Mouse (Mus musculus) E14TG2a.4 (cell line): ENCODE results near the gene Myh6.
"Not testable (repeated sequence)": the region's sequence is repeated elsewhere in the genome, so short reads cannot be mapped to it uniquely, and the experiment has no call there.

ENCODE experiments used
- H3K27me3 ChIP-seq: 2 replicates; pipeline ENCODE4 v1.6.1; 2014; ENCODE audit warnings: low read length, control low read depth; ENCODE audit not compliant: insufficient read depth
- H3K36me3 ChIP-seq: 2 replicates; pipeline ENCODE4 v1.6.1; 2014; ENCODE audit warnings: low read length, control low read depth; ENCODE audit not compliant: insufficient read depth
- H3K4me1 ChIP-seq: replicated peaks from 2 replicates; pipeline ENCODE4 v1.6.1; 2014; ENCODE audit warnings: low read depth, low read length, control low read depth
- H3K4me3 ChIP-seq: replicated peaks from 2 replicates; pipeline ENCODE4 v1.5.1; 2014; ENCODE audit warnings: mild to moderate bottlenecking, low read length
- H3K9me3 ChIP-seq: 2 replicates; pipeline ENCODE4 v1.6.1; 2014; ENCODE audit warnings: low read length, control low read depth
- CTCF ChIP-seq: conservative IDR thresholded peaks from 2 replicates; pipeline ENCODE4 v1.5.1; 2014; ENCODE audit warnings: low read length
- NANOG ChIP-seq: IDR thresholded peaks from 2 replicates; pipeline ENCODE4 v1.6.1; 2014; ENCODE audit warnings: borderline replicate concordance, low read length, mixed read lengths
- POU5F1 ChIP-seq: IDR thresholded peaks from 2 replicates; pipeline ENCODE4 v1.6.1; 2014; ENCODE audit warnings: low read length, borderline replicate concordance

Myh6 gene

DNA sequence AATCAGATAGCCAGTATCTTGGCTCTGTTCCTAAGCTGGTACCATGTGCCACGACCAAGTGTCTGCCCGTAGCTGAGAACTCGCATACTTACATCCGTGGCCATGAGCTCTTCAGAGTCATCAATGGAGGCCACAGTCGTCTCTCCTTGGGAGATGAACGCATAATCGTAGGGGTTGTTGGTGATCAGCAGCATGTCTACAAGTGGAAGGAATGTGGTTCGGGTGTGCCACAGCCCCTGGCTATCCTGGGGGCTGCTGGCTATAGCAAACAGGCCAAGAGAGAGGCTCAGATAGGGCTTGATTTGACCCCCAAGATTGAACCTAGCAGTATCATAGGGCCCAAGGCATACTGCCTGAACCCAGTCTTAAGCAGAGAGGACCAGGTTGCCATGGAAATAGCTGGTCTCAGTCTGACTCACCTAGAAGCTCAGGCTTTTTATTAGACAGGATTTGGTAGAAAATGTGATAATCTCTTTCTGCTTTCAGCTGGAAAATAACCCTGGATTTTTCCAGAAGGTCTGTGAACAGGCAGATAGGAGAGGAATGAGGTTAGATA, 23.2 kb upstream of the Myh6 start:
- H3K4me3 ChIP-seq = no peak overlapping the region
- H3K4me1 ChIP-seq = no peaks in the 10 kb centered on the region
- H3K9me3 ChIP-seq = no peaks in the 10 kb centered on the region
- H3K27me3 ChIP-seq = peaks cover 45% of the 10 kb centered on the region
- H3K36me3 ChIP-seq = no peaks in the 10 kb centered on the region
- TF ChIP-seq CTCF (no peak), NANOG (no peak), POU5F1 (no peak)

DNA sequence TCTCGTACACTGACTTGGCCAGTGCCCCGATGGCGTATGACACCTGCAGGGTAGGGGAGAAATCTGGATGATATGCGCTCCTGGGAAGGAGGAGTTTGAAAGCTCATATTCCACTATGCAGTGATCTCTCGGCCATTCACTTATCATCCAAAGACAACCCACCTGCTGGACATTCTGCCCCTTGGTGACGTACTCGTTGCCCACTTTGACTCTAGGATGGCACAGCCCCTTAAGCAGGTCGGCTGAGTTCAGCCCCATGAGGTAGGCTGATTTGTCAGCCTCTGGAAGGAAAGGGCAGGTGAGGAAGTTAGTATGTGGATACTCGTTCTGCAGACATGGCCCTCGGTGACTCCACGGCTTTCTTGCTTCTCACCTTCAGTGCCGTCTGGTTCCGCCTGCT, 22.2 kb upstream of the Myh6 start:
- no peak overlapping the region for H3K4me3 ChIP-seq
- H3K36me3 ChIP-seq = no peaks in the 10 kb centered on the region
- peaks cover 41% of the 10 kb centered on the region for H3K27me3 ChIP-seq
- TF ChIP-seq CTCF (no peak), POU5F1 (no peak), NANOG (no peak)
- H3K4me1 ChIP-seq = no peaks in the 10 kb centered on the region
- no peaks in the 10 kb centered on the region for H3K9me3 ChIP-seq

DNA sequence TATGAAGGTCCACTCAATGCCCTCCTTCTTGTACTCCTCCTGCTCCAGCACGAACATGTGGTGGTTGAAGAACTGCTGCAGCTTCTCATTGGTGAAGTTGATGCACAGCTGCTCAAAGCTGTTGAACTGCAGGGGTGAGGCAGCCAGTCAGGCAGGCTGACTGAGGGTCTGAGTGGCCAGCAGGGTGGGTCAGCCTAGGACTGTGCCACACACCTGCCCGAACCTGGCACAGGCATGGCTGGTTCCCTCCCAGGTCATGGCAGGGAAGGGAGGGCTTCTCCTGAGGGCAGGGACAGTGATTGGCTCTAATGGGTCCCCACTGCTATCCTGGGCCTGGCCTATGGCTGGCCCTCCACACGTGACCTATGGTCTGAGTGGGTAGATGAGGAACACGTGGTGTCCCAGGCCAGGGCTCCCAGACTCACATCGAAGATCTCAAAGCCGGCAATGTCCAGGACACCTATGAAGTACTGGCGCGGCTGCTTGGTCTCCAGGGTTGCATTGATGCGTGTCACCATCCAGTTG, 21.7 kb upstream of the Myh6 start:
- H3K4me1 ChIP-seq, H3K36me3 ChIP-seq, H3K9me3 ChIP-seq, H3K4me3 ChIP-seq: not testable (repeated sequence)
- peaks cover 43% of the 10 kb centered on the region for H3K27me3 ChIP-seq

DNA sequence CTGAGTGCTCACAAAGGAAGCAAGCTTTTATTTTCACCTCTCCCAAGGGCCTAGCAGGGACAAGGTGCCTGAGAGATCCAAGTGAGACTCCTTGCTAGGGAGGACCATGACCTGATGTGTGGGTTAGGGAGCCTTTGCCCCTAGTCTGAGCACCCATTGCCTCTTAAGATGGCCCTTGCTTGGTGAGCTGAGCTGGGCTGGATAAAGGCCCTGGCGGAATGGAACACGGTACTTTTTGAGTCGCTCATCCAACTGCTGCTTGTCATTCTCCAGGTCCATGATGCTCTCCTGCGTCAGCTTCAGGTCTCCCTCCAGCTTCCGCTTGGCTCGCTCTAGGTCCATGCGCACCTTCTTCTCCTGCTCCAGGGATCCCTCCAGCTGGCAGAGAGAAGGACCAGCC, 15.2 kb upstream of the Myh6 start:
- TF ChIP-seq NANOG = no peak
- TF ChIP-seq POU5F1 = no peak
- TF ChIP-seq CTCF = no peak
- Histone ChIP-seq H3K36me3 (no peaks in the 10 kb centered on the region), H3K4me1 (peaks cover 4% of the 10 kb centered on the region; the same call in 1 of the 2 replicates), H3K27me3 (peaks cover 59% of the 10 kb centered on the region), H3K9me3 (peaks cover 4% of the 10 kb centered on the region; the same call in 1 of the 2 replicates), H3K4me3 (no peak overlapping the region)

DNA sequence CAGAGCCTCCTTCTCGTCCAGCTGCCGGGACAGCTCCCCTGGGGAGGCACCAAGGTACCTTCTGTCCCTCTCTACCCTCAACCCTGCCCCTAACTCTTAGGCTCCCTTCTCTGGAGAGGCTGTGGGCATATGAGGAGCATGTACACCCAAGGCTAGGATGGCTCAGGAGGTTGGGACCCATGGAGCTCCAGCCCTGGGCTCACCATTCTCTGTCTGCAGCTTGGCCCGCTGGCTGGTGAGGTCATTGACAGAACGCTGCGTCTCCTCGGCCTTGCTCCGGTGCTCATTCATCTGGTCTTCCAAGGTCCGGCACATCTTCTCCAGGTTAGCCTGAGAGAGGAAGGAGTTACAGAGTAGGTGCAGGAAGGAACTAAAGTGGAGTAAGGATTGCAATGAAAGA, 11.9 kb upstream of the Myh6 start:
- Histone ChIP-seq H3K9me3 (peaks cover 4% of the 10 kb centered on the region; the same call in 1 of the 2 replicates), H3K27me3 (peaks cover 67% of the 10 kb centered on the region), H3K4me1 (peaks cover 6% of the 10 kb centered on the region; the same call in 1 of the 2 replicates), H3K4me3 (no peak overlapping the region), H3K36me3 (no peaks in the 10 kb centered on the region)
- TF ChIP-seq CTCF (no peak), POU5F1 (no peak), NANOG (no peak)

DNA sequence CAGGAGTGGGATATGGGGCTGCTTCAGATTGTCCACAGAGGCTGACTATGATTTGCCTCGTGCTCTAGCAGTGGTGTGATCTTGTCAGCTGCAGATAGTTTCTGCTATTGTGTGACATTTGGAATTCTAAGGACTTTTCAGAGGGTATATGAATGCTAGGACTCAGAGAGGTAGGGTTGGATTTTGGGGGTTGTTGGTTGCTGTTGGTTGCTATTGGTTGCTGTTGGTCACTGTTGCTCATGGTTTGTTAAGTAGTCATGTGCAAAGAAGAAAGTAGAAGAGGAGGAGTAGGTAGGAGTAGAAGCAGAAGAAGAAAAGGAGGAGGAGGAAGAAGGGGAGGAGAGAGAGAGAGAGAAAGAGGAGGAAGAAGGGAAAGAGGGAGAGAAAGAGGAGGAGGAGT, 9.9 kb upstream of the Myh6 start, which contains the start of gene Gm17428:
TSS of gene Gm17428 (plus strand) at position 301 of the 400 bp plus-strand sequence.
- H3K4me3 ChIP-seq = no peak within 1 kb of the TSS
- TF ChIP-seq CTCF (no peak), NANOG (no peak), POU5F1 (no peak)
- H3K27me3 ChIP-seq = peaks cover 73% of the 10 kb centered on the region
- H3K4me1 ChIP-seq = peaks cover 11% of the 10 kb centered on the region; the same call in 1 of the 2 replicates
- peaks cover 4% of the 10 kb centered on the region; the same call in 1 of the 2 replicates for H3K9me3 ChIP-seq
- no peaks in the 10 kb centered on the region for H3K36me3 ChIP-seq

DNA sequence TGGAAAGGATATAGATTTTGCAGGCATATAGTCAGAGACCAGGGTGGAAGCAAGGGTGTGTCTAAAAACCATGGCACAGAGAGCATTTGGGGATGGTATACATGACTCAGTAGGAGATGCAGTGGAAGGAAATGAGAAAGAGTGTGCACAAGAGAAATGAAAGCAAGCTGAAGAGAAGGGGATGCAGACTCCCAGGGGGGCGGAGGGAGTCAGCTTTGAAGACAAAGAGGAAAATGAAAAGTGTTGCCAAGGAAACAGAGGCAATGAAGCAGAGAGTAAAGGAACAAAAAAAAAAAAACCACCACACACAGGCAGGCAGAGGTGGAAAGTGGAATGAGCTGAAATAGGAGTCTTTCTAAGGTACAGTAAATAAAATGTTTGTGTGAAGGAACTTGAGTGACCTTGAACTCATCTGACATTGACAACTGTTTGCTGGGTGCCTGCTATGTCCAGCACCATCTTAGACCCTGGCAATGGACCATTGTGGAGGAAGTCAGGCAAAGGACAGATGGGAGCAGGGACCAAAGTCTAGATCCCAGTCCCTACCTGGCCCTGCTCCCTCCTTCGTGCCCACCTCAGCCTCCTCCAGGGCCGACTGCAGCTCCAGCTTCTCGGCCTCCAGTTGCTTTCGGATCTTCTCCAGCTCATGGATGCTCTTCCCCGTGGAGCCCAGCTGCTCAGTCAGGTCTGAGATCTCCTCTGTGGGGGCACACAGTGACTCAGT, 7.5 kb upstream of the Myh6 start:
- Histone ChIP-seq H3K9me3 (peaks cover 4% of the 10 kb centered on the region), H3K27me3 (peaks cover 81% of the 10 kb centered on the region), H3K4me3 (no peak overlapping the region), H3K36me3 (no peaks in the 10 kb centered on the region), H3K4me1 (peaks cover 8% of the 10 kb centered on the region; the same call in 1 of the 2 replicates)
- TF ChIP-seq NANOG = no peak
- no peak for TF ChIP-seq CTCF
- no peak for TF ChIP-seq POU5F1

DNA sequence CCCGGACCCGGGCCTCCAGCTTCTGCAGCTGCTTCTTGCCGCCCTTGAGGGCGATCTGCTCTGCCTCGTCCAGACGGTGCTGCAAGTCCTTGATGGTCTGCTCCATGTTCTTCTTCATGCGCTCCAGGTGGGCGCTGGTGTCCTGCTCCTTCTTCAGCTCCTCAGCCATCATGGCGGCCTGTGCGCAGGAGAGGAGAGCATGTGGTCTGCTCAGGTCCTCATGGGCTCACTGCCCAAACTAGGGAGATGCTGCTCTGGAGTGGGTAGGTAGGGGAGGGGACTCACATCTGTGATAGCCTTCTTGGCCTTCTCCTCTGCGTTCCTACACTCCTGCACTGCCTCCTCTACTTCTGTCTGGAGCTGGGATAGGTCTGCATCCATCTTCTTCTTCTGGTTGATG, 6.1 kb upstream of the Myh6 start:
- not testable (repeated sequence) for H3K36me3 ChIP-seq, H3K9me3 ChIP-seq, H3K4me1 ChIP-seq
- Histone ChIP-seq H3K4me3 (0 out of 2 replicates have a peak overlapping the region, but pooled peaks have one; percentile 20), H3K27me3 (peaks cover 80% of the 10 kb centered on the region)
